Mouse (Mus musculus) layer of hippocampus, postnatal 36 days (tissue): ENCODE results near the gene Ptpa. TPM values are rescaled to one million over a fixed set of nuclear protein-coding genes. Genes with fewer than 3 reads are reported as not detected.
A peak's percentile ranks its signal among the peaks of the same experiment; 100 is the strongest.

Experiments
- DNase-seq, 2 experiments: peaks; one replicate each; pipeline ENCODE4 v3.0.0; 2022
- total RNA-seq, 2 experiments: library from RNA; stranded (reverse); gene quantifications; 2 replicates each; pipeline ENCODE4 v1.2.3; 2021

The Ptpa gene
- total RNA-seq, 2 experiments from 2014 or later: 166 to 168 TPM

DNA sequence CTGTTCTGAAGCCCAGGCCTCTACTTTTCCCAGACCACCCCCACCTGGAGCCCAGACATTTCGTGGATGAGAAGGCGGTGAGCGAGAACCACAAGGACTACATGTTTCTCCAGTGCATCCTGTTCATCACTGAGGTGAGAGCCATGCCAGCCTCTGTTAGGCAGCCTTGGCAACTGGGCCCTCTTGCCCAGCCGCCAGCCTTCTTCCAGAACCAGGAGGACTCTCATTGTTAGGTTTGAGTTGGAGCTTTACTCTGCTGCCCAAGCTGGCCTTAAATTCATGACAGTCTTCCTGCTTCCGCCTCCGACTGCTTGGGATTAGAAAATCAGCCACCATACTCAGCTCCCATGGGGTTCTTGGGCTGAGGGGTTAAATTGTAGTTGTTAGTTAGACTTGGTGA, 23.8 kb downstream of the Ptpa start:
- DNase-seq: no peak

GRCm38 (mm10) chr2:30440211-30440700, 24.4 kb downstream of the Ptpa start:
- no peak for DNase-seq

DNA sequence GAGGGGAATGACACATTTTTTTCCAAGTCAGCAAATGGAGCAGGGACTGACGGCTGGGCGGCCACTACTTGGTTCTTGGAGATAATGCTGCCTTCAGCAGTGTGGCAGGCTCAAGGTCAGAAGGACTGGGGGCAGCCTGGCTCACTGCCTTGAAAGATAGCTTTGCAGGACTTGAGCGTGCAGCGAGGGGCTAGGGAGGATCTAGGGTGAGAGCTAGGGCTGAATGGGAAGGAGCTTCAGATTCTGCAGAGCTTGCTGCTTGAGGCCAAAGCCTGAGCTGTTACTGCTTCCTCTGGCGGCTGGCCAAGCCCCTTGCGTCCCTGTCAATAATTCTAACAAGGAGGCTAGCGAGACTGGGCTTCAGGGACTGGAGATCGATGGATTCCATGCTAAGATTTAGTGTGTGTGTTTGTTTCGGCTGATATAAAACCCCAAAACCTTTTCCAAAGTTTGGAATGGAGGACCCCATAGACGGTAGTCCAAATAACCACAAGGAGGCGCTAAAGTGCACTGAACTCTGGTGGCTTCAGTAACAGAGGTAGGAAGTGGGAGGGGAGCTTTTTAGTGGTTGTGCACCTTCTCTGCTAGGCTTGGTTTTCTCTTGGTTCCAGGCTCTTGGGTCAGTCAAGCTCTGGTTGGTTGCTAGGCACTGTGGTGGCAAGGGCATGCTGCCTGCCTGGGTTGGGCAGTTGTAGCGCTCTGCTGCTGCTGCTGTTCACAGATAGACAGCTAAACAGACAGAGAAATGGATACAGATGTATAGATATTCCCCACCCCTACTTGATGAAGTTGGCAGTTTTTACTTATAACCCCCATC, 25.1 kb downstream of the Ptpa start:
- peak; percentile 57 to 59 for DNase-seq

- peak; percentile 61 to 68 for DNase-seq
Measured at GRCm38 (mm10) chr2:30441518-30442497, 26.0 kb downstream of the Ptpa start.

DNA sequence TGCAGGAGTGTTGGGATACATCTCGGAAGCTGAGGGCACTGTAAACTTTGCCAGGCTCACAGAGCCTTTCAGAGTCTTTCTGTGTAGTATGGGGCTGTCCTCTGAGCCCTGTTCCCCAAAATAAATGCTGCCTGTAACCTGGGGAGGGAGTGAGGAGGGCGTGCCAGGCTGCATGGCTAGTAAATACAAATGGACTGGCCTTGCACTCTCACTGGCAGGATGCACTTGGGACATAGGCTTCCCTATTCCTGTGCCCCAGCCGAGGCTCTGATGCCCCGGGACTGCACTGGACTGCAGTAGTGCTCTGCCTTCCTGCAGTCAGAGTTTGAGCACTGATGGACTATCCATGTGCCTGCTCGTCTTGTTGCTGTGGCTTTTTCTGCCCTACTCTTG, 26.7 kb downstream of the Ptpa start:
- DNase-seq: no peak

DNA sequence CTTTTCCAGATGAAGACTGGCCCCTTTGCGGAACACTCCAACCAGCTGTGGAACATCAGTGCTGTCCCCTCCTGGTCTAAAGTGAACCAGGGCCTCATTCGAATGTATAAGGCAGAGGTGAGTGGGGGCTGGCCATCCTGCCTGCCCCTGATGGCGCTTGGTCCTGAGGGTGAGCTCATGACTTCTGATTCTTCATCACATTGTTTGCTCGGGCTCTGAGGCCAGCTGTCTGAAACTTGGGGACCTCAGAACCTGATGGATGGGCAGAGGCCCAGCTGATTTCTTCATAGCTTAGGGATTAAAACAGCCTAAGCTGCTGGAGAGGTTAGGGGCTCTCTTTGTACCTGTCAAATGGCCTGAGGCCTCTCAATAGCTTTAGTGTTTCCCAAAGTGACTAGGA, 27.4 kb downstream of the Ptpa start:
- no peak for DNase-seq

DNA sequence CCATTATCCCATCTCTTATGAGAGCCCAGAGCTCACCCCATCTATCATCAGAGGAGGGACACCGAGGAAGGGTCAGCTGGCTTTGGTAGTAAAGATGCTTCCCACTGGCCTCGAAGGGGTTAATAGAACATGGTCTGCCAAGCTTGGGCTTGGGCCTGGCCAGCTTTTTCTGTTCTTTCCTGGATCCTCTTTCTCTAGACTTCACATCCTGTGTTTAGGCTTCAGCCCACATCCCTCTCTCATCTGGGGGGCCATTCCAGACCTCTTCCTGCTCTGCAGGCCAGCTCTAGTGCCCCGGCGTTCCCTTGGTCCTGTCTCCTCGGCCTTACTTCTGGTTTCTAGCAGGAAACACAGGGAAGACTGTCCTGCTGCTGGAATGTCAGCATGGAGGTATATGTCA, 28.2 kb downstream of the Ptpa start:
- DNase-seq: no peak

DNA sequence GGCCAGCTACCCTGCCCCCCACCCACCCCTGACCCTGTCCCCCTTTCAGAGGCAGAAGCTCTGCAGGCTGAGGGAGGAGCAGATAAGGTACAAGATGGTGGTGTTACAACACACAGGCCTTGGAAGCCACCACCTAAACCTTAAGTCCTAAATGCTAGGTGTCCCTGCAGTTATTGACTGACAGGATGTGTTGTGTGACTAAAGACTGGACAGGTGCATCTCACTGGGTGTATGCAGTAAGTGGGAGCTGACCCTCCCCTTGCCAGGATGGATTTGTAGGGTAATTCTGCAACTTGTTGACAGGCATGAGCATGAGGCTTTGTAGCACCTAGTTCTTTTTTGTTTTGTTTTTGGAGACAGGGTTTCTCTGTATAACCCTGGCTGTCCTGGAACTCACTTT, 28.6 kb downstream of the Ptpa start:
- DNase-seq: no peak

GRCm38 (mm10) chr2:30445312-30445711, 29.5 kb downstream of the Ptpa start:
- no peak for DNase-seq

DNA sequence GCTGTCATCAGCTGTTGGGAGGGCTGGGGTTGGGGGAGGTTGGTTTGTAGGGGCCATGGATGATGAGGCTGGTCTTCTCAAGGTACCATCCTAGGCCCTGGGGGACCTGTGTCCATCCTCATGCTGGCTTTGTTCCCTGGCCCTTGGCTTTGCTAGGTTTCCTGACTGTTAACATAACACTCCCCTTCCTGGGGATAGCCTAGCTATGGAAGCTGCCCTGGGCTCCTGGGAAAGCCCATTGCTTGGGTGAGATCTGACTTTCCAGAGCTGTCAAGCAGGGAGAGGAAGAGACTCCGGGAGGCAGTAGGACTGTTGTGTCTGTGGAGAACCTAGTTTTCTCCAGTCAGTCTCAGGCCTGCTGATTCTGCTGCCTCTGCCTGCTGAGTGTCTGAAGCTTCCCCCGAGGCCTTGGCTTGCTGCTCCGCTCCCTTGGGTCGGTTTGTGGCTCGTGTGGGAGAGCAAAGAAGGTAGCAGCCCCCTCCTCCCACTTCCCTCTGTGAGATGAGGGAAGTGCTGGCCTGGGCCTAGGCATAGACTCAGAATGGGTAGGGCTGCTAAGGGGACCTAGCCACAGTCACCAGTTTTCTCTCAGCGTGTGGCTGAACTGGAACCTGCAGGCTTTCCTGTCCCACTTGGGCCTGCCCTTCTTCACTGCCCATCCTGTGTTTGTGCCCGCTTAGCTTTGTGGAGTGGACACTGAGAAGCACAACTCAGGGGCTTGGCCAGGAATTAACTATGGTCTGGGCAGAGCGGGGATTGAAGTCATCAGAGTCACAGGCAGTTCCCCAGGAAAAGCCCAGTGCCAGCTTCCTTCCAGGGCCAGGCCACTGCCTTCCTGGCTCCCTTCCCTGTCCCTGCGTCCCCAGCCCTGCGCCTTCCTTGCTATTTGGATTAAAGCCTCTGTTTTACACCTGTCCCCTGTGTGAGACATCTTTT, 31.3 kb downstream of the Ptpa start:
- DNase-seq: no peak

DNA sequence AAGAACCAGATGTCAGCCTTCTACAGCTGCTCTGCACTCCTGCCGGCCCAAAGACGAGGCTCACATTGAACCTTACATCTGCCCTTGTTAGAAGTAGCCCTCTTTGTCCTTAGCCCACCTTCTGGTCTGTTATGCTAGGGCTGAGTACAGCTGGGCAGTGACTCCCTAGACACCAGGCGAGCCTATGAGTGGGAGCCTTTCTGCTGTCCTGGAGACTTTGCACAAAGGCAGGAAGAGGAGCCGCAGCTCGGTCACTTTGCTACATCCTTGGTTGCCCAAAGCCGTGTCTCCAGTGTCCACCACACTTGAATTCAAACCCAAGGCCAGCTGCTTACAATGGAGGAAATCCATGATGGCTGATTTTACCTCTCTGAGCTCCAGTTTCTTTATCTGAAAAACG, 32.5 kb downstream of the Ptpa start:
- DNase-seq: no peak

DNA sequence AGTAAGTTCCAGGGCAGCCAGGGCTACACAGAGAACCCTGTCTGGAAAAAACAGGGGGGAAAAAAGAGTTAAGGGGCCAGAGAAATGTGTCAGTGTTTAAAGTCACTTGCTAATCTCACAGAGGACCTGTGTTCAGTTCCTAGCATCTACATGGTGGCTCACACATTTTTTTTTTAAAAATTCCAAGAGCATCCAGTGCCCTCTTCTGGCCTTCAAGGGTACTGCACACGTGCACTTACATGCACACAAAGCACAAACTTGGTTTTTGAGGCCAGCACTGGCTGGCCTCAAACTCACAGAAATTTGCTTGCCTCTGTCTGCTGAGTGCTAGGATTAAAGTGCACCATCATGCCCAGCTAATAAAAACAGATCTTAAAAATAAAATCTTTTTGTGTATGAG, 34.7 kb downstream of the Ptpa start:
- no peak for DNase-seq

DNA sequence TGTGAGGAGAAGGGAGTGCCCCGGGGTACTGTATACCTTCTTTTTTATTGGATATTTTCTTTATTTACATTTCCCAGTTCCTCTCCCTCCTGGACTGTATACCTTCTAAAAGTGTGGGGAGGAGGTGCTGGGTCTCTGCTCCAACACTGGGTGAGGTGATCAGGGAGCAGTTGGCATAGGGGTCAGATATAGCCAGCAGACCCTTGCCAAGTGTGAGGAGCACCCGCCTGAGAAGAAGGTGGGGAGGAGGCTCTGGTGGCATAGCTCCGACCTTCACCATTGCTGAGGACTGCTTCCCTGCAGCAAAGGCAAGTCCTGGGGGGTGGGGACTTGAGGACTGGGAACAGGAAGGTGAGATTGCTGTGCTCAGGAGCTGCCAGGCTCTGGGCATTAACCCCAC, 35.7 kb downstream of the Ptpa start:
- DNase-seq: no peak

DNA sequence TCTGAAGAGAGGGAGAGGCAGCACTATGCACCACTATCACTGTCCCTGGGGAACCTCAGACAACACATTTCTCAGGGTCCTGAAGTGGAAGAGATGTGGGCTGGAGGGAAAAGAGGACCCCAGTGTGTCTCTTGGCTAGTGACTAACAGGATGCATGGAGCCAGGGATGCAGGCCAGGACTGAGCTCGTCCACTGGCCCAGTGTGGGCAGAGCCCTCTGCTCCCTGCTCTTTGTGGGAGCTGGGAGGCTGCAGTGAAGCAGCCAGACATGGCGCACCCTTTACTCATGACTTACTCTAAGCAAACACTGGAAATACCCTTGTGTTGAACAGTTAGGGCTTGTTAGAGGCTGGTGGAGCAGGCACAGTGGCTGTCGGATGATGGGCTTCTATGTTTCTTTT, 37.7 kb downstream of the Ptpa start:
- DNase-seq: no peak

DNA sequence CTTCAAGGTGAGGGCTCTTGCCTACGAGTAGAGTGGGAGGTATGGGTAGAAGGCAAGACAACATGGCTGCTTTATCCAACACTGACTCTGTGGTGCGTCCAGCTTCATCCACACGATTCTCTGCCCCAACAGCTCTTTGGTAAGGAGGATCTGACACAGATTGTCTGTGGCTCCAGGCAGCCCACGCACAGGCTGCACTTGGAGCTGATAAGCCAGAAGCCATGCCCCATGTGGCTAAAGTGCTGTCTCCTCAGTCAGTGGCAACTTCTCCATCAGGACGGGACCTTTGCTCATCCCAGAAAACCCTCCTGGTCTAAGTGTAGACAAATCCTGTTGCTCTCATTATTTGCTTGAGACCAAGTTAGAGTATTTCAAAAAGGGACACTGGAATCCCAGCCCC, 38.7 kb downstream of the Ptpa start:
- no peak for DNase-seq

DNA sequence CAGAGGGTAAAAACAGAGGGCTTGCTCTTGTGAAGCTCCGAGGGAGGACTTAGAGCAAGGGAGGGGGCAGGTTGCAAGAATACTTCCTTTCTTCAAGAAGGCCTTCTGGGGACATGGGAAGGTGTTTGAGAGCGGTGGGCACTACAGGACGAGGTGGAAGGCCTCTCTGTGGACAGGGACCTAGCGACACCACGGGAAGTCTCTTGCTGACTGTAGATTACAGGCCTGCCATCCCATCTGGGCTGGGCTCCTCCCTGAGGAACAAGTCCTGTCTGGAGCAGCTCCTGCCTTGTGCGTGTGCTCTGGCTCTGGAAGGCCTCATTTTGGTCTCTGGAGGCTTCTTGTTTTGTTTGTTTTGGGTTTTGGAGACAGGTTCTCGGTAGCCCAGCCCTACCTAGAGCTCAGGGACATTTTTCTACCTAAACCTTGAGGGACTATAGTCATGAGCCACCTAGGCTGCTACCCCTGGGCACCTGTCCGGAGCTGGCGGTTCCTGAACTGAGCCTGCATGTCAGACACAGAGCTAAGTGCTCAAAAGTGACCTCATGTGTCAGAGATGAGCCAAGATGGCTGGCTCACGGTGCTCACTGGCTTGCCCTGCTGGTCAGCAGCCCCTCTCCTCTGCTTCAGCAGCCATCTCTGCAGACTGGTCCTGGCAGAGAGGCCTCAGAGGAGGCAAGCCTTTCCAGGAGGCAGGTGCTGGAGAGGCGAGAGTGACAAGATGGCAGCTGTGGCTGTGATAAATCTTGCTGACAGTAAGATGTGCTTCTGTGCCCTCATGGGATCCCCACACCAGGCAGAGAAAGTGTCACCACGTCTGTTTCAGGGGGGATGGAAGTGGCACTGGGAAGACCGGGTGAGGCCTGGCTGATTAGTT, 40.5 kb downstream of the Ptpa start:
- no peak for DNase-seq

- DNase-seq: no peak
Measured at GRCm38 (mm10) chr2:30458349-30458748, 42.5 kb downstream of the Ptpa start.

DNA sequence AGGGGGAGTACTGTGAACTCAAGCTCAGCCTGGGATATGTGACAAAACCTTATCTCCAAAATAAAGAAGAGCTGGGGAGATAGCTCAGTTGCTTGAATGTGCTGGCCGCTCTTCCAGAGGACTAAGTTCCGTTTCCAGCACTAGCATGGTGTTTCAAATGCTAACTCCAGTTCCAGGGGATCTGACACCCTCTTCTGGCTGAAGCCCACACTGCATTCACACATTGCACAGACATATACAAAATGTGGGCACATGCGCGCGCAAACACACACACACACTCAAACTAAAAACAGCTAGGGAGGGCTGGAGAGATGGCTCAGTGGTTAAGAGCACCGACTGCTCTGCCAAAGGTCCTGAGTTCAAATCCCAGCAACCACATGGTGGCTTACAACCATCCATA, 43.4 kb downstream of the Ptpa start:
- DNase-seq: no peak

DNA sequence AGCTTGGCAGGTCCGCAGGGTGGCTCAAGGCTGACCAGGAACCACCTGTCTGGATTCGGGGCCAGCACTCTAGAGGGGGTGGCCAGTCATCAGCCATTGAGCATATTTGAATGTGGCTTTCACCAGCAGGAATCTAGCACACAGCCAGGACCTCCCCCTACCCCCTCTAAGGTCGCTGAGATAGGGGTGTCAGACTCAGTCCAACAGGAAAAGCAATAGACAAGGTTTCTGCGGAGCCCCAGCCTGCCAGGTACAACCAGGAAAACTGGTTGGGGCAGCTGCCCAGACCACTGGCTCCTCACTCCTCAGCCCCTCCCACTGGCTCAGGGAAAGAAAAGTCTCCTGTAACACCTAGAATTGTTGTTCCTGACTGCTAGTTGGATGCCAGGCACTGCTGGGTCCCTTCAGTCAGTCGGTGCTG, 47.5 kb downstream of the Ptpa start:
- DNase-seq: no peak

DNA sequence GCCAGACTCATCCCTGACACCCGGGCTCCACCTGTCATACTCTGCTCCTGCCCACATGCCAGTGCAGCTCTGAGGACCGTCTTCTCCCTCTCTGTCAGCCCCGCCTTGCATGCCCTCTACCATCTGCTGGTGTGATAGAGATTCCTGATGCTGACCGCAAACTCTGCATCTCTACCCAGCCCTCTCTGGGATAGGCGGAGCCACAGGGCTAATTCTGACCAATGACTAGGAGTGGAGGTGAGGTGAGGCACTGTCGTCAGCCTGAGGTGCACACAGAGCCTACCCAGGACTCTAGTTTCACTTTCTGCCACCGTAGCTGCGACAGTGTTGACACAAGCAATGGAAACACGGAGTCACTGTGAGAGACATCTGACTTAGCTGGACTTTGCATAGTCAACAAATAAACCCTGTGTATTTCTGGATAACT, 48.1 kb downstream of the Ptpa start:
- peak in 1 of 2 experiments; percentile 24 for DNase-seq

GRCm38 (mm10) chr2:30464411-30464810, 48.6 kb downstream of the Ptpa start:
- no peak for DNase-seq
